10 mouse cellular contexts compared by ENCODE assay signal in the genomic region with DNA sequence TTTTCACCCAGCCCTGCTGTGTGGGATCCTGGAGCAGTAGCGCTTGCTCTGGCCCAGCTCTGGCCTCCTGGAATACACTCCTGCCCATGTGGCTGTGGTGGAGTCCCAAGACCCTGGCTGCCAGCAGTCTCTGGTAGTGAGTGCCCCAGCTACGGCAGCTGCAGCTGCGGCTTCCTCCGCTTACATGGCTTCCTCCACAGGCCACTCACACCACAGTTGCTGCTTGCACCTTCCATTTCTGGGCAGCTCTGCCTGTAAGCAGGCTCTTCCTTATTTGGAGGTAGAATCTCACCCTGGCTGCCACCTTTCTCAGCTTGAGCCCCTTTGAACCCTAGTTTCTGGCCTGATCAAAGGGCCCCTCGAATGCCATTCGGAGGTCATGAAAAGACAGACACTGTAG. TPM values are rescaled to one million over a fixed set of nuclear protein-coding genes. Genes with fewer than 3 reads are reported as not detected.
A peak's percentile ranks its signal among the peaks of the same experiment; 100 is the strongest.
DNase-seq lines count a peak whose midpoint lies in the region; ATAC-seq and TF ChIP-seq lines count a peak whose summit lies in the region.
"Had no signal": no experiment of that assay in that cellular context is flagged by ENCODE, and none has a peak within 500 bp of the region (broad histone marks: within the 10 kb centered on the region; RNA-seq: fewer than 3 reads in every experiment).

No protein-coding gene starts in this region.

- intact Hi-C loops in heart, postnatal 14 days (cut with DNase I): no loop called here
- intact Hi-C loops in left cerebral cortex, postnatal 25 days (cut with DNase I): no loop called here

- no peak for TF ChIP-seq CTCF in heart, postnatal 0 days (IDR thresholded peaks at IDR 0.05; ENCODE audit: low read depth)

- no peaks in the 10 kb centered on the region for H3K27me3 ChIP-seq in heart, postnatal 0 days (ENCODE audit: control insufficient read depth, insufficient read depth, low read length)
- H3K27me3 ChIP-seq in neural tube, embryonic 13.5 days: no peaks in the 10 kb centered on the region

- H3K36me3 ChIP-seq in heart, postnatal 0 days (replicated peaks; ENCODE audit: control insufficient read depth, insufficient read depth, low read length): no peaks in the 10 kb centered on the region
- no peaks in the 10 kb centered on the region for H3K36me3 ChIP-seq in neural tube, embryonic 13.5 days

- WGBS in heart, postnatal 0 days: 33% methylated on average over 6 of the region's 6 CpGs
- WGBS in neural tube, embryonic 13.5 days: 56% methylated on average over 6 of the region's 6 CpGs

- no peak overlapping the region for H3K4me3 ChIP-seq in heart, postnatal 0 days (ENCODE audit: low read depth, low read length)
- no peak overlapping the region for H3K4me3 ChIP-seq in neural tube, embryonic 13.5 days

- ATAC-seq in heart, postnatal 0 days (ENCODE audit: insufficient read depth, low read depth): no peak
- ATAC-seq in neural tube, embryonic 13.5 days (ENCODE audit: low read depth): no peak
- ATAC-seq in megakaryocyte, adult 5-6 weeks (ENCODE audit: poor library complexity, severe bottlenecking): peak; percentile 84

- H3K27ac ChIP-seq in heart, postnatal 0 days (ENCODE audit: low read depth): peak overlapping the region; percentile 54
- H3K27ac ChIP-seq in neural tube, embryonic 13.5 days (replicated peaks): peak overlapping the region; percentile 24; the same call in 1 of the 2 replicates
- H3K27ac ChIP-seq: liver, embryonic 14.5 days had no signal

- H3K9me3 ChIP-seq in heart, postnatal 0 days (replicated peaks; ENCODE audit: control insufficient read depth, low read length): no peaks in the 10 kb centered on the region
- H3K9me3 ChIP-seq in neural tube, embryonic 13.5 days: no peaks in the 10 kb centered on the region
- H3K9me3 ChIP-seq: G1E had no signal

- H3K9ac ChIP-seq in heart, postnatal 0 days (replicated peaks; ENCODE audit: low read depth, low read length): no peak overlapping the region
- 0 out of 2 replicates have a peak overlapping the region, but pooled peaks have one; percentile 17 for H3K9ac ChIP-seq in neural tube, embryonic 13.5 days
- H3K9ac ChIP-seq: liver, embryonic 14.5 days had no signal

- peaks cover 75% of the 10 kb centered on the region for H3K4me1 ChIP-seq in heart, postnatal 0 days (ENCODE audit: control insufficient read depth, insufficient read depth)
- peaks cover 53% of the 10 kb centered on the region for H3K4me1 ChIP-seq in neural tube, embryonic 13.5 days (replicated peaks)

- no peak for TF ChIP-seq EP300 in heart, postnatal 0 days (IDR thresholded peaks at IDR 0.05; ENCODE audit: low read depth)

- H3K4me2 ChIP-seq in heart, postnatal 0 days (ENCODE audit: low read depth, low read length): no peak overlapping the region
- no peak overlapping the region for H3K4me2 ChIP-seq in neural tube, embryonic 13.5 days

- no peak for DNase-seq in heart, postnatal 0 days (ENCODE audit: low spot score)
- no peak for DNase-seq in heart, postnatal 14 days
- DNase-seq in neural tube, embryonic 10.5 days (ENCODE audit: extremely low spot score, low spot score): no peak
- DNase-seq in thymus, postnatal 36 days: peak; percentile 59 to 74
- no peak for DNase-seq in left cerebral cortex, postnatal 25 days (ENCODE audit: low spot score in 2 of 2)
- DNase-seq in adrenal gland, adult 8-10 months: no peak

RNA-seq across cellular contexts. Expression of a gene that starts 25.7 kb away (rescaled TPM):
- 22.5 and 28.1 TPM in 2 replicates for total RNA-seq in heart, postnatal 0 days (2014; rRNA removed; ENCODE audit: low replicate concordance)
- 9.1 and 10.2 TPM in 2 replicates for polyA plus RNA-seq in heart, postnatal 0 days (2015; fragmentation: Nextera tagmentation; extraction: Ambion mirVana)
- 10 to 100 TPM; 32.6 to 33.1 TPM for total RNA-seq in heart, postnatal 14 days (2021)
- 29.9 and 30.0 TPM in 2 replicates for polyA plus RNA-seq in neural tube, embryonic 13.5 days (2015; fragmentation: Nextera tagmentation; extraction: Ambion mirVana)
- total RNA-seq in megakaryocyte, adult 5-6 weeks (2015): 13.9 and 14.2 TPM in 2 replicates
- total RNA-seq in megakaryocyte, adult 5-6 weeks (2017): 7.8 TPM in 2 replicates
- total RNA-seq in left cerebral cortex, postnatal 25 days (2021): 10 to 100 TPM; 59.4 to 69.2 TPM
- total RNA-seq in adrenal gland, adult 8-10 months (2022): 10 to 100 TPM; 46.6 to 87.7 (median 60.0) TPM

Comparison
In these comparisons a context has a peak if more than half of its experiments do, and no peak if none do; other contexts are left out.
1. DNase-seq: peak in thymus, postnatal 36 days (2 of 2); none in heart, postnatal 0 days (single experiment), heart, postnatal 14 days (0 of 2), neural tube, embryonic 10.5 days (single experiment), left cerebral cortex, postnatal 25 days (0 of 2) and adrenal gland, adult 8-10 months (single experiment).